Mouse (Mus musculus) forebrain, embryonic 10.5 days (tissue): ENCODE measurements at regions not wholly inside any gene's neighbourhood (a gene's known extent, or its start where the extent isn't known, plus 50 kb on each side); places are given as distances from the start of the nearest gene placed in this dataset.

Source experiments
- DNase-seq: peaks from one replicate; pipeline ENCODE4 v3.0.0-alpha.2; 2017; ENCODE audit warnings: low spot score; ENCODE audit errors: extremely low spot score
- H3K27ac ChIP-seq: fragments of 300-500 bp; sonication (generic); 2 replicates; pipeline ENCODE4 v1.5.1; 2016; ENCODE audit warnings: mild to moderate bottlenecking
- H3K27me3 ChIP-seq: fragments of 300-500 bp; sonication (generic); 2 replicates; pipeline ENCODE4 v1.6.1; 2016; ENCODE audit warnings: mild to moderate bottlenecking; ENCODE audit not compliant: poor library complexity, severe bottlenecking
- H3K36me3 ChIP-seq: fragments of 300-500 bp; sonication (generic); replicated peaks from 2 replicates; pipeline ENCODE4 v1.6.1; 2016; ENCODE audit warnings: mild to moderate bottlenecking, moderate library complexity
- H3K4me1 ChIP-seq: fragments of 300-500 bp; sonication (generic); 2 replicates; pipeline ENCODE4 v1.6.1; 2016
- H3K4me3 ChIP-seq: fragments of 300-500 bp; sonication (generic); 2 replicates; pipeline ENCODE4 v1.5.1; 2016; ENCODE audit warnings: mild to moderate bottlenecking, moderate library complexity
- H3K9me3 ChIP-seq: fragments of 300-500 bp; sonication (generic); 2 replicates; pipeline ENCODE4 v1.6.1; 2016; ENCODE audit warnings: mild to moderate bottlenecking, moderate library complexity
- WGBS: fragments of 180-500 bp; shearing (Covaris S2); methylation state at CpG from one replicate; pipeline ENCODE4 v1.1.7; 2016; 5-methylcytosine and 5-hydroxymethylcytosine counted together

- Histone ChIP-seq H3K27me3 (no peaks in the 10 kb centered on the region), H3K9me3 (no peaks in the 10 kb centered on the region), H3K27ac (no peak overlapping the region), H3K4me1 (peaks cover 5% of the 10 kb centered on the region), H3K36me3 (no peaks in the 10 kb centered on the region), H3K4me3 (no peak overlapping the region)
- WGBS, result 88% methylated on average over 3 of the region's 3 CpGs
- DNase-seq, result no peak
Measured at GRCm38 (mm10) chr12:119069747-119070146, 103.5 kb upstream of the Abcb5 start.

- Histone ChIP-seq H3K4me1 (no peaks in the 10 kb centered on the region), H3K4me3 (no peak overlapping the region), H3K27me3 (no peaks in the 10 kb centered on the region), H3K36me3 (no peaks in the 10 kb centered on the region), H3K27ac (no peak overlapping the region), H3K9me3 (no peaks in the 10 kb centered on the region)
- 97% methylated on average over 2 of the region's 2 CpGs for WGBS
- DNase-seq, result no peak
Measured at GRCm38 (mm10) chr12:119068079-119068478, 101.9 kb upstream of the Abcb5 start.

- Histone ChIP-seq H3K4me1 (no peaks in the 10 kb centered on the region), H3K4me3 (no peak overlapping the region), H3K27me3 (no peaks in the 10 kb centered on the region), H3K9me3 (no peaks in the 10 kb centered on the region), H3K27ac (no peak overlapping the region), H3K36me3 (no peaks in the 10 kb centered on the region)
- 86% methylated on average over 2 of the region's 2 CpGs for WGBS
- DNase-seq, result no peak
Measured at GRCm38 (mm10) chr12:119062931-119063330, 96.7 kb upstream of the Abcb5 start.

- H3K27me3 ChIP-seq, result no peaks in the 10 kb centered on the region
- no peak overlapping the region for H3K27ac ChIP-seq
- DNase-seq, result no peak
- H3K4me3 ChIP-seq, result no peak overlapping the region
- H3K9me3 ChIP-seq, result no peaks in the 10 kb centered on the region
- no peaks in the 10 kb centered on the region for H3K4me1 ChIP-seq
- no peaks in the 10 kb centered on the region for H3K36me3 ChIP-seq
Measured at GRCm38 (mm10) chr12:119062490-119062889, 96.3 kb upstream of the Abcb5 start.

GRCm38 (mm10) chr12:119054560-119054959 is 88.3 kb upstream of the Abcb5 start:
- Histone ChIP-seq H3K4me1 (no peaks in the 10 kb centered on the region), H3K9me3 (no peaks in the 10 kb centered on the region), H3K4me3 (no peak overlapping the region), H3K27ac (no peak overlapping the region), H3K36me3 (no peaks in the 10 kb centered on the region), H3K27me3 (no peaks in the 10 kb centered on the region)
- no peak for DNase-seq
- WGBS, result 79% methylated on average over 3 of the region's 3 CpGs

GRCm38 (mm10) chr12:119051692-119052379 is 85.6 kb upstream of the Abcb5 start:
- no peak for DNase-seq
- no peaks in the 10 kb centered on the region for H3K27me3 ChIP-seq
- no peak overlapping the region for H3K4me3 ChIP-seq
- no peaks in the 10 kb centered on the region for H3K4me1 ChIP-seq
- H3K36me3 ChIP-seq, result no peaks in the 10 kb centered on the region
- 76% methylated on average over 2 of the region's 2 CpGs for WGBS
- no peak overlapping the region for H3K27ac ChIP-seq
- H3K9me3 ChIP-seq, result no peaks in the 10 kb centered on the region

GRCm38 (mm10) chr12:119038306-119038705 is 72.1 kb upstream of the Abcb5 start:
- no peaks in the 10 kb centered on the region for H3K27me3 ChIP-seq
- H3K4me1 ChIP-seq, result no peaks in the 10 kb centered on the region
- no peak for DNase-seq
- H3K36me3 ChIP-seq, result no peaks in the 10 kb centered on the region
- no peak overlapping the region for H3K4me3 ChIP-seq
- H3K27ac ChIP-seq, result no peak overlapping the region
- WGBS, result 95% methylated on average over 3 of the region's 3 CpGs
- H3K9me3 ChIP-seq, result no peaks in the 10 kb centered on the region

- no peaks in the 10 kb centered on the region for H3K27me3 ChIP-seq
- H3K27ac ChIP-seq, result no peak overlapping the region
- H3K4me3 ChIP-seq, result no peak overlapping the region
- H3K36me3 ChIP-seq, result no peaks in the 10 kb centered on the region
- WGBS, result 86% methylated on average over 4 of the region's 4 CpGs
- no peaks in the 10 kb centered on the region for H3K4me1 ChIP-seq
- H3K9me3 ChIP-seq, result no peaks in the 10 kb centered on the region
- DNase-seq, result no peak
Measured at GRCm38 (mm10) chr12:119034828-119035227, 68.6 kb upstream of the Abcb5 start.

GRCm38 (mm10) chr12:119028711-119029110 is 62.5 kb upstream of the Abcb5 start:
- no peak overlapping the region for H3K4me3 ChIP-seq
- H3K9me3 ChIP-seq, result no peaks in the 10 kb centered on the region
- H3K27ac ChIP-seq, result 0 out of 2 replicates have a peak overlapping the region, but pooled peaks have one; percentile 11
- DNase-seq, result no peak
- 66% methylated on average over 2 of the region's 2 CpGs for WGBS
- no peaks in the 10 kb centered on the region for H3K27me3 ChIP-seq
- H3K4me1 ChIP-seq, result peaks cover 22% of the 10 kb centered on the region
- H3K36me3 ChIP-seq, result no peaks in the 10 kb centered on the region

GRCm38 (mm10) chr12:119028161-119028560 is 61.9 kb upstream of the Abcb5 start:
- no peak overlapping the region for H3K4me3 ChIP-seq
- H3K27me3 ChIP-seq, result no peaks in the 10 kb centered on the region
- WGBS, result 69% methylated on average over 2 of the region's 2 CpGs
- no peaks in the 10 kb centered on the region for H3K9me3 ChIP-seq
- peaks cover 22% of the 10 kb centered on the region for H3K4me1 ChIP-seq
- no peak for DNase-seq
- H3K36me3 ChIP-seq, result no peaks in the 10 kb centered on the region
- H3K27ac ChIP-seq, result peak overlapping the region; percentile 65

- H3K27me3 ChIP-seq, result no peaks in the 10 kb centered on the region
- no peaks in the 10 kb centered on the region for H3K36me3 ChIP-seq
- H3K9me3 ChIP-seq, result no peaks in the 10 kb centered on the region
- H3K4me3 ChIP-seq, result no peak overlapping the region
- peak overlapping the region; percentile 65 for H3K27ac ChIP-seq
- WGBS, result 61% methylated on average over 4 of the region's 4 CpGs
- DNase-seq, result no peak
- H3K4me1 ChIP-seq, result peaks cover 22% of the 10 kb centered on the region
Measured at GRCm38 (mm10) chr12:119027701-119028100, 61.5 kb upstream of the Abcb5 start.

GRCm38 (mm10) chr12:119026311-119026710 is 60.1 kb upstream of the Abcb5 start:
- H3K27ac ChIP-seq, result no peak overlapping the region
- 65% methylated on average over 1 of the region's 1 CpGs for WGBS

GRCm38 (mm10) chr12:119024063-119024462 is 57.8 kb upstream of the Abcb5 start:
- H3K4me1 ChIP-seq, result peaks cover 18% of the 10 kb centered on the region
- H3K9me3 ChIP-seq, result no peaks in the 10 kb centered on the region
- no peak overlapping the region for H3K4me3 ChIP-seq
- 81% methylated on average over 1 of the region's 1 CpGs for WGBS
- no peaks in the 10 kb centered on the region for H3K27me3 ChIP-seq
- DNase-seq, result no peak
- H3K36me3 ChIP-seq, result no peaks in the 10 kb centered on the region
- H3K27ac ChIP-seq, result no peak overlapping the region

More at GRCm38 (mm10) chr12:119026311-119026710, 60.1 kb upstream of the Abcb5 start:
- H3K9me3 ChIP-seq, result no peaks in the 10 kb centered on the region
- DNase-seq, result peak; percentile 49
- H3K4me1 ChIP-seq, result peaks cover 22% of the 10 kb centered on the region
- H3K36me3 ChIP-seq, result no peaks in the 10 kb centered on the region
- H3K4me3 ChIP-seq, result no peak overlapping the region
- no peaks in the 10 kb centered on the region for H3K27me3 ChIP-seq
